Mouse (Mus musculus): ENCODE data around the gene Ndufs1.

DNA sequence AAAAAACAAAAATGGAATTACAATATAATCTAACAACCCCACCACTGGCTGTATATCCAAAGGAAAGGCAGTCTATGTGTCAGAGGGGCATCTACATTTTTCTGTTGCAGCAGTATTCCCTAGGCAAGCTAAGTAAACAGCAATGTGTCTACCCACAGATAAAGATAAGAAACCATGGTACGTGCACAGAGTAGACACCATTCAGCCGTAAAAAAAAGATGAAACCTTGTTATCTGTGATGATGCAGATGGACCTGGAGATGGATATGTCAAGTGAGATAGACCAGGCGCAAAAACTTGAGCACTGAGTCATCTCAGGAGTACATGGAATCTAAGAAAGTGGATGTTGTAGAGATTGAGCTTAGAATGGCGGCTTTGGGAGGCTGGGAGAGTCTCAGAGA lies 48.4 kb upstream of the Ndufs1 start:
- TF ChIP-seq CTCF (IDR thresholded peaks at IDR 0.05; ENCODE audit: insufficient read depth, low read depth, low read length) (no peak), POLR2A (IDR thresholded peaks at IDR 0.05; ENCODE audit: insufficient read depth, low read depth, low read length) (no peak)
